Mouse (Mus musculus) layer of hippocampus, adult 9-10 months (tissue): ENCODE data around the gene Usp38.

ENCODE experiments used
- DNase-seq: peaks from one replicate; pipeline ENCODE4 v3.0.0; 2022; ENCODE audit warnings: low spot score

Usp38 gene

DNA sequence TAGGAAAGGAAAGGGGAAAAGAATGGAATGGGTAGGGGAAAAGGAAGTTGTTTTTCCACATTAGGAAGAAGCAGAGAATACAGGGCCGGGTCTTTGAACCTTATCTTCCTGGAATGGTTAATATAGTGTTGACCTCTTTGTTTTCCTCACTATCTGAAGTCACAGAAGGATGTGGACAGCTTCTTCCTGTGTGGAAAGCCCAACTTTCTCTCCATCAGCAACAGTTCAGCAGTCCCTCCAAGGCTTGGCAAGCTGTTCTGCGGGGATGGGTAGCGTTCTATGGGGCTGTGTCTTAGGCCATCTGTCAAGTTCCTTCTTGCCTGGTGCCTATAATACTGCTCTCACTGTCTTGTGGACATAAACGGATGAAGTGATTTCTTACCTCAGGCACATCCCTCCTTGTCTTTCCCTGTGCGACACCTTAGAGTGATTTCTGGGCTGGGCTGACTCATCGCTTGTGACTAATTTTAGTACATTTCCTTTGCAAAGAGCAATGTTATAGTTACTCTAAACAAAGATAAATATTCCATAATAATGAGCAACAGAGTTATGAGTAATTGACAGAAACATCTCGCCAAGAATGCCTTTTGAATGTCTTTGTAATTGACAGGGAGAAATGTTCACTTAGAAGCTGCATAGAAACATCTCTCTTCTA, 52.7 kb downstream of the Usp38 start:
- DNase-seq, result no peak

GRCm38 (mm10) chr8:80961070-80961609, 53.6 kb downstream of the Usp38 start:
- no peak for DNase-seq

DNA sequence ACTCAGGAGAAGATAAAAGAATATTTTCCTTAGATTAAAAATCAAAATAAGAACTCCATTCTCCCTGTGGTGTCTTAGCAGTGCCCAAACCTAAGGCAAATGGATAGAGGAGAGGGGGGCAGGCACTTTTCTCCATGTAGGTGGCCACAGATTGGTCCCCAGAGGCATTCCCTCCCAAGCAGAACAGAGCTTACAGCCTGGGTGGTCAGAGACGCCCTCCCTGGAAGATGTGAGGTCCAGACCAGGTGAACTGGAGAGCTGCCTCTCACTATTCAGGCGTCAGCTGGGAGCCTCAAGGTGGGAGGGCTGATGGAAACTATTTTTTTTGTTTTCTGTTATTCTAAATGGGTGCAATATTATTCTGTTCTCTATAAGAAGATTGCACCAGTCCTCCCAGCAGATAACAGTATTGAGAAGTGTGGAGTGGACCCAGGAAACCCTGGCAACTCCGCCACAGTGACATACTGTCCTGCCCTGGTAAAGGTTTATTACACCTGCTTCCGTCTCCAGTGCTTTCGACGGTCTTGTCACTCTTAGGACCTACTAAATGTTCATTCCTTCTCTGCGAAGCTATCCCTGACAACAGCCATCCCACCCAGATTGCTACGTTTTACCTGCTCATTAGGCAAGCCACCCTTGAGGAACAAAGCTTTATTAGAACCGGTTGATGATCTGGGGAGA, 55.0 kb downstream of the Usp38 start:
- DNase-seq, result no peak

DNA sequence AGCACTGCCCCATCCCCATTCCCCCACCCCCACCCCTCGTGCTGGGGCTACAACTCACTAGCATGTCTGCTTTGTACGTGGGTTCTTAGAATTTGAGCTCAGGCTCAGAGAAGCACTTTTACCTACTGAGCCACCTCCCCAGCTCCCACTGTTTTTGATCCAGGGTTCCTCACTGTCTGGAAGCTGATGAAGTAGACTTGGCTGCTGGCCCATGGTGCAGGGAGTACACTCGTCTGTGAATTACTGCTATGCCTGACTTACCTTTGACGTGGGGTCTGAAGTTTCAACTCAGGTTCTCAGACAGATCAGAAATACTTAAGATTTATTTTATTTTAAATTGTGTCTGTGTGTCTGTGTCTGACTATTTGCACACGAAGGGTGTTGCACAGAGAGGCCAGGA, 57.0 kb downstream of the Usp38 start:
- no peak for DNase-seq

DNA sequence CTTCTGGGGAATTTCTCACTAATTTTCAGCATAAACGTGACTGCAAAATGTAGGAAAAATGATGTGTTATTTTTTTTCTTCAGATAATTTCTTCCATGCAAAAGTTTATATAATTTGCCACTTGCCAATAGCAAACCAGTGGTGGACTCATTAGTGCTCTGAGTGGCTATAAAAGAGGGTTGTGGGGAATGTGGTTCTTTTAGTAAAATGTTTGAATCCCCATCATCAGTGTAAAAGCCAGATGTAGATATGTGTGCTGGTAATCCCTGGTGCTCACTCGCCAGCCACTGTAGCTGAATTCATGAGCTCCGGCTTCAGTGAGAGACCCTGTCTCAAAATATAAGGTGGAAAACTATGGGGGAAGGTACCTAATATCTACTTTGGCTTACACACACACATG, 61.8 kb downstream of the Usp38 start:
- DNase-seq, result no peak

DNA sequence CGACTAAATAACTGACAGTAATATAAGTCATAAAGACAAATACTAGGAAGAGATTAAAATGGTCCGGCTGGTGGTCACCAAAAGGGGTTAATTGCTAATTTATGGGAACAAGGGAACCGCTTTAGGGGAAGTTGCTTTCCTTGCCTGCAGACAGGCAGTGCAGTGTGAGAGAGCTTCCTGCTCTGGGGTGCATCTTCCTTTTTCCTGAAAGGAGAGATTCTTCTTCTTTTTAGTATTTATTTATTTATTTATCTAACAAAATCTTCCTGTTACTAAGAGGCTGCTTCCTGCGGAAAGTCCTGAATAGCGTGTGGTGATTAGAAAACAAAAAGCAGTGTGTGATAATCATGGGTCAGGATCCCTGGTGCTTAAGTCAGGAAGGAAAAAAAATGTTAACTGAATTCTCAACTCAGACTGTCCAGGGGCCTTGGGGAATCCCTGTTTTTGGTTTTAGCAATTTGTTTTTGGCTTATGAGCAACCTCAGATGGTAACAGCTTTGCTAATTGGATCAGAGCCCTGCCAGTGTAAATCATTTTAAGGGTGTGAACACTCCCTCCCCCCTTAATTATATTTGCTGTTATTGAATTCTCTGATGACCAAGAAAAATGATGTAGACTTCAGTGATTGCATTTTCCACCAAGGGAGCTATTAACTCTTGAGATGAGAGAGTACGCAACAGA, 62.4 kb downstream of the Usp38 start:
- DNase-seq, result no peak

DNA sequence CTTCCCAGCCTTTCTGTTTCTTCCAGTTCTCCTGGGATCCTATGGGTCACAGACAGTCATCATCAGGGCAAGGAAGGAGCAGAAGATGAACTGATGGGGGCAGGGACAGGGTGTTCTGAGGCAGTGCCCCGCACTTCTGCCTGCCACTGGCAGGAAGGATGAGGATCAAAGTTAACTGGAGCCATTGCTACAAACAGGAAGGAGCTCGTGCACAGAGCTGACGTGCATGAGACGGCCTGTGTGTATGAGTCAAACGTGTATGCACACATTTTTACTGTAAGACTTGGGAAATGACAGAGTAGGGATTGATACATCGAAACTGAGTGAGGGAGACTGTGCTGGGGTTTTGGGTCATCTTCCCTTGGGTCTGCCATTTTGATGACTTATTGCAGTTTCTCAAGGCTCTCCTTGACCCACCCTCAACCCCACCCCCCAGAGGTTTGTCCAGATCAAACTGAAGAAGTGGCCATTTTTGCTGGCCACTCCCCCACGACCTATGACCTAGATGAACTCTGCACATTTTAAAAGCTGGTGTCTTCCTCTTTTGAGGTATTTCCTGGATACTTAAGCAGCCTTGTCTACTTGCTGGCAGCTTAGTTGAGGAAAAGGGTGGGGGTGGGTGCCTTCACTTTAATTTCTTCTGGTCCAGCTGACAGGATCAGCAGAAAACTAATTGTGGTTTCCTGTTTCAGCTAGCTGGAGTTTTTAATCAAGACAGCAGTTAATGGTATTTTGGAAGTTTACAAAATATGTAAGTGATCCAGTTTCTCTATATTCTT, 66.1 kb downstream of the Usp38 start:
- no peak for DNase-seq

GRCm38 (mm10) chr8:80943742-80944141, 71.0 kb downstream of the Usp38 start:
- DNase-seq, result no peak

GRCm38 (mm10) chr8:80941621-80942020, 73.1 kb downstream of the Usp38 start:
- no peak for DNase-seq

- no peak for DNase-seq
Observed at GRCm38 (mm10) chr8:80937814-80938650, 76.7 kb downstream of the Usp38 start.
